Mouse (Mus musculus) MEL (cell line): ENCODE data around the gene Mthfd2l.

Experiments used
- CTCF ChIP-seq, 3 experiments: IDR thresholded peaks in 2 of 3; conservative IDR thresholded peaks in 1 of 3; 2 replicates each; pipeline ENCODE4 v1.5.1; 2011 to 2012; ENCODE audit warnings: low read length in 3 of 3, low read depth in 2 of 3, mild to moderate bottlenecking in 2 of 3, improper control_type of control experiment in 1 of 3, inconsistent platforms in 1 of 3, mixed read lengths in 1 of 3, moderate library complexity in 1 of 3; ENCODE audit not compliant: control insufficient read depth in 1 of 3, insufficient read depth in 1 of 3, poor library complexity in 1 of 3, severe bottlenecking in 1 of 3
- ELF1 ChIP-seq: IDR thresholded peaks from 2 replicates; pipeline ENCODE4 v1.6.1; 2014; ENCODE audit warnings: low read depth, mild to moderate bottlenecking, inconsistent platforms, low read length, improper control_type of control experiment, moderate library complexity
- EP300 ChIP-seq, 2 experiments: IDR thresholded peaks; 2 replicates each; pipeline ENCODE4 v1.6.1; 2011; ENCODE audit warnings: improper control_type of control experiment in 2 of 2, low read length in 2 of 2, low read depth in 1 of 2, mild to moderate bottlenecking in 1 of 2
- GATA1 ChIP-seq: IDR thresholded peaks from 2 replicates; pipeline ENCODE4 v1.6.1; 2011; ENCODE audit warnings: low read depth, low read length, improper control_type of control experiment
- MAZ ChIP-seq: IDR thresholded peaks from 2 replicates; pipeline ENCODE4 v1.6.1; 2012; ENCODE audit warnings: low read depth, mild to moderate bottlenecking, inconsistent platforms, low read length, improper control_type of control experiment
- MEF2A ChIP-seq: IDR thresholded peaks from 2 replicates; pipeline ENCODE4 v1.6.1; 2014; ENCODE audit warnings: low read depth, mild to moderate bottlenecking, inconsistent platforms, low read length, improper control_type of control experiment; ENCODE audit not compliant: poor library complexity, insufficient replicate concordance, severe bottlenecking; ENCODE audit errors: extremely low read depth
- MYC ChIP-seq: IDR thresholded peaks from 2 replicates; pipeline ENCODE4 v1.6.1; 2011; ENCODE audit warnings: low read depth, mild to moderate bottlenecking, low read length, improper control_type of control experiment, moderate library complexity
- POLR2A ChIP-seq, 2 experiments: IDR thresholded peaks; 2 replicates each; pipeline ENCODE4 v1.6.1; 2011 to 2012; ENCODE audit warnings: low read length in 2 of 2, mild to moderate bottlenecking in 2 of 2, control low read depth in 1 of 2, improper control_type of control experiment in 1 of 2, low read depth in 1 of 2, moderate library complexity in 1 of 2; ENCODE audit not compliant: control insufficient read depth in 1 of 2, insufficient read depth in 1 of 2, poor library complexity in 1 of 2
- RAD21 ChIP-seq: IDR thresholded peaks from 2 replicates; pipeline ENCODE4 v1.6.1; 2011; ENCODE audit warnings: mild to moderate bottlenecking, low read depth, low read length, improper control_type of control experiment
- SMC3 ChIP-seq: IDR thresholded peaks from 2 replicates; pipeline ENCODE4 v1.6.1; 2011; ENCODE audit warnings: low read depth, low read length, improper control_type of control experiment
- TAL1 ChIP-seq: IDR thresholded peaks from 2 replicates; pipeline ENCODE4 v1.6.1; 2012; ENCODE audit warnings: mild to moderate bottlenecking, inconsistent platforms, low read length, moderate library complexity, mixed read lengths
- USF2 ChIP-seq, 2 experiments: IDR thresholded peaks; 2 replicates each; pipeline ENCODE4 v1.6.1; 2011 to 2012; ENCODE audit warnings: improper control_type of control experiment in 2 of 2, low read length in 2 of 2, borderline replicate concordance in 1 of 2, inconsistent platforms in 1 of 2, low read depth in 1 of 2, mild to moderate bottlenecking in 1 of 2; ENCODE audit not compliant: insufficient read depth in 1 of 2

DNA sequence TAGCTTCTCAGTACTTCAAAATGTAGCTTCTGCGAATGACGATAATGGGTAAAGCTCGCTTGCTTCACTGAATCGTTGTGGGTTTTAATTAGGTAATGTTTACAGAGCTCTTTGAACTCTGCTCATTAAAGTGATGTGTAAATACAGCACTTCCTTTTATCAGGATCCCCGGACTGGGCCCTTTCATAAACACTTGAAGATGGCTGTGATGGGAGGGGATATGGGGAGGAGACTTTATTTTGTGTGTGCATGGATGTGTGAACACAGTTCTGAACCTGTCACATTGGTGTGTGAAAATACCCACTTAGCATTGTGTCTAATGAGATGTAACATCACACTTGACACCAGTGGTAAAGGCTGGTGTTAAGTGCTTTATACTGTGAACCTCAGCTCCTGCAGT is 56.7 kb downstream of the Mthfd2l start:
- TF ChIP-seq EP300 (IDR thresholded peaks at IDR 0.05; ENCODE audit: low read depth in 1 of 2, low read length in 2 of 2) (no peak), POLR2A (IDR thresholded peaks at IDR 0.05; ENCODE audit: control insufficient read depth in 1 of 2, insufficient read depth in 1 of 2, low read depth in 1 of 2, low read length in 2 of 2, poor library complexity in 1 of 2) (no peak), CTCF (IDR thresholded peaks at IDR 0.05 in 2 of 3, conservative IDR thresholded peaks at IDR 0.05 in 1 of 3; ENCODE audit: control insufficient read depth in 1 of 3, insufficient read depth in 1 of 3, low read depth in 2 of 3, low read length in 3 of 3, poor library complexity in 1 of 3, severe bottlenecking in 1 of 3) (no peak), GATA1 (no peak), RAD21 (no peak), SMC3 (no peak), MEF2A (no peak), TAL1 (no peak), USF2 (IDR thresholded peaks at IDR 0.05; ENCODE audit: borderline replicate concordance in 1 of 2, insufficient read depth in 1 of 2, low read depth in 1 of 2, low read length in 2 of 2) (no peak), MYC (no peak), ELF1 (no peak), MAZ (no peak)
